Mouse (Mus musculus) left cerebral cortex, postnatal 4 days (tissue): ENCODE measurements around the gene Matn3. TPM values are rescaled to one million over a fixed set of nuclear protein-coding genes. Genes with fewer than 3 reads are reported as not detected.
A peak's percentile ranks its signal among the peaks of the same experiment; 100 is the strongest.
"Not testable (repeated sequence)": the region's sequence is repeated elsewhere in the genome, so short reads cannot be mapped to it uniquely, and the experiment has no call there.

Source experiments
- DNase-seq: peaks from one replicate; pipeline ENCODE4 v3.0.0-alpha.2; 2022
- intact Hi-C: fragments of 180-260 bp; cut with DNase I; formaldehyde crosslinking; loops from one replicate; pipeline ENCODE4 v1.15.1; 2025
- total RNA-seq, 2 experiments: library from RNA; stranded (reverse); gene quantifications; 2 replicates each; pipeline ENCODE4 v1.2.3; 2021

Matn3 gene
- total RNA-seq, 2 experiments from 2014 or later = 0.14 to 0.20 TPM

- intact Hi-C loops = no loop called here
- DNase-seq = no peak
These were observed 16.6 kb upstream of the Matn3 start for GRCm38 (mm10) chr12:8931083-8931482.

DNA sequence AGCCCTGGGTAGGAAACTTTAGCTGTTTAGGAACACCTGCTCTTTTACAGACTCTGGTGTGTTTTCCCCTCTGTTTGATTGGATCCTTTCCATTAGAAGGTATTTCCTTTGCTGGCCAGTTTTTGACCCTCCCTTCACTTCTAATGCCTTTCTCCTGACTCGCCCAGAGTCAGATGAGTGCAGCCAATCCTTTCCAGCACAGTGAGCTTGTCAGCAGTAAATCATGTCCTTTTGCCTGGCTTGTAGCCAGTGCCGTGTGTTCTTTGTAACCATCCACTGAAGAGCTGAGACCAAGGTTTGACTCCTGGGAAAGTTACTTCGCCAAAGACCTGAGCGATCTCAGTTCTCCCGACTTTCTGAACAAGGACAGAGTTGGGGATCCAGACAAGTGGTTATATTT lies 12.4 kb upstream of the Matn3 start:
- intact Hi-C loops = no loop called here
- no peak for DNase-seq

DNA sequence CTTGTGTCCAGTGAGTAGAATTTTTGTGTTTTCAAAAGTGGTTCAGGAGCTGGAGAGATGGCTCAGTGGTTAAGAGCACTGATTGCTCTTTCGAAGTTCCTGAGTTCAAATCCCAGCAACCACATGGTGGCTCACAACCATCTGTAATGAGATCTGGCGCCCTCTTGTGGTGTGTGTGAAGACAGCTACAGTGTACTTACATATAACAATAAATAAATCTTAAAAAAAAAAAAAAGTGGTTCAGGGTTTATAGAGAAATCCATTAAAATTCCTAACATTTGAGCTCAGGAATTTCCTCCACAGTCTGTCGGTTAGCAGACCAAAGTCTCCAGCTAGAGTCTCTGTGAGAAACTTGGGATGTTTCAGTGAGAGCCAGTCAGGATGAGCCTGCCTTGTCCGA lies 11.5 kb upstream of the Matn3 start:
- intact Hi-C loops = not testable (repeated sequence)
- peak; percentile 17 for DNase-seq

DNA sequence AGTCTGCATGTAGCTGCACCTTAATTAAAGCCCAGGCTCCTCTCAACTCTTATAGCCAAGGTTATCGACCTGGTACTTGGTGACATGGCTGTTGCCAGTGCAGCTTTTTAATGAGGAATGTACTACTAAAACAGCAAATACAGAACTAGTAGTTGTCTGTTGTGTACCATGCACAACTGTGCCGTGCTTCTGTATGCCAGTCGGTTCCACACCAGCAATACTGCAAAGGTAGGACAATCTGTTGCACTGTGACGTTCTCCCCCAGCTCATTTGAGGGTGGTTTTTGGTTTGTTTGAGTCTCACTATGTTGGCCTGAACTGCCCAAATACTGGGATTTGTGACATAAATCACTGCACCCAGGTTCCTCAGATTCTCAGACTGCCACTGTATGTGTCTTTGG lies 8.2 kb upstream of the Matn3 start:
- no peak for DNase-seq
- intact Hi-C loops = no loop called here

- no peak for DNase-seq
- intact Hi-C loops = no loop called here
These were observed 7.4 kb upstream of the Matn3 start for GRCm38 (mm10) chr12:8940011-8941005.

DNA sequence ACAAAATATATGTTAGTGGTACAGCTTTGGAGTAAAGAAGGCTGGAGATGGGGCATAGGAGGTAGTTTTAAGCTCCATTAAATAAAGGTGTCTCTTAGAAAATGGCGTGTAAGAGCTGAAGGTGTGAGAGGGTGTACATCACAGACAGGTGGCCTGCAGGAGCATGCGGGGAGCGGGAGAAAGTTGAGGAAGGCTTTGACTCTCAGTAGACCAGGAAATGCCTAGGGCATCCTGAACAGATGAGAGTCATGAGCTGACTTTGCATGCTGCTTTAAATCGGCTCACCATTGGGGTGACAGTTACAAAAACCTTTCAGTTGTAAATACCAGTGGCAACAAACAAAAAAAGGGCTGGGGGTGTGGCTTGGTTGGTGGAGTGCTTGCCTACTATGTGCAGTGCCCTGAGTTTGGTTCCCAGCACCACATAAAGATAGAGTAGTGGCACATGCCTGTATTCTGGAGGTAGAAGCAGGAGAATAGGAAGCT lies 6.6 kb upstream of the Matn3 start:
- intact Hi-C loops = no loop called here
- DNase-seq = no peak

- DNase-seq = no peak
- intact Hi-C loops = loop anchor here (2.0 kb wide), 1 partner anchor 73 kb away; no protein-coding TSS in a partner anchor
These were observed 5.9 kb upstream of the Matn3 start for GRCm38 (mm10) chr12:8941699-8942392.

DNA sequence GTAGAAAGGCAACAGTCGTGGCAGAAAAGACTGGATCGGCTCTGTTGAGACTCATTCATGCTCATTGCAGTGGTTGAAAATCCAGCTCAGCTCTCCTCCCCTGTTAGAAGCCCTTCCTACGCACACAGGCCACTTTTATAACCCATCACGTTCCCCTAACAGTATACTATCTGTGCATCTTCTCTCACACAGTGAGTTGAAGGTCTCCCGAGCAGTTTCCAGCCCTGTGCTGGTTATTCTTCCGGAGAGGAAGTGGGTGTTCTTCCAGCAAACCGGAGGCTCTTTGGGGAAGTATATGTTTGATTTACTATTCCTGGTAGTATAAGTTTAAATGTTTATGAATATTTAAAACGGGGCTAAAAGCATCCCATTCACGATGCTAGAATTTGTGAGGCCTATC lies 566 bp upstream of the Matn3 start:
- intact Hi-C loops = no loop called here

DNA sequence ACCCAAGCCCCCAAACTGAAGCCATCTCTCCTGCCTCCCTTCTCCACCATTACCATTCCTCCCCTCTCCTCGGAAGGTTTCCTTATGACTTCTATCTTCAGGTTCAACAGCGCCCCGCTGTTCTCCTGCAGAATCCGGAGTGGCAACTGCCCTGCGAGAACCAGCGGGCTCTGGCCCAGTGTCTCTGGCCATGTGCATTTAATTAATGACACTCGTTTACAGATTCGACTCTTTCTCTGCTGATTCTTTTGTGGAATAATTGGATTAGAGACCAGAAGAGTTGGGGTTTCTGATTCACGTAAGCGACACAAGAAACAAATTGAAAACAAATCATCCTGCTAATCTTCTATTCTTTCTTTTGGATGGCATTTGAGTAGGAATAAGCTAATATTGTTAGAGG lies 5.4 kb downstream of the Matn3 start:
- no peak for DNase-seq
- intact Hi-C loops = no loop called here

More for the DNA sequence above, 566 bp upstream of the Matn3 start:
- no peak for DNase-seq

- no peak for DNase-seq
- intact Hi-C loops = no loop called here
These were observed 6.4 kb downstream of the Matn3 start for GRCm38 (mm10) chr12:8954161-8954561.

- intact Hi-C loops = no loop called here
These were observed 14.0 kb downstream of the Matn3 start for GRCm38 (mm10) chr12:8961607-8962316.

GRCm38 (mm10) chr12:8969828-8970227 lies 22.1 kb downstream of the Matn3 start:
- intact Hi-C loops = no loop called here
- DNase-seq = no peak

More at GRCm38 (mm10) chr12:8961607-8962316, 14.0 kb downstream of the Matn3 start:
- DNase-seq = no peak

GRCm38 (mm10) chr12:8973820-8974465 lies 26.2 kb downstream of the Matn3 start, which contains the start of gene Wdr35:
Wdr35 (plus strand) TSS chr12:8973892.
- intact Hi-C loops = no loop called here

DNA sequence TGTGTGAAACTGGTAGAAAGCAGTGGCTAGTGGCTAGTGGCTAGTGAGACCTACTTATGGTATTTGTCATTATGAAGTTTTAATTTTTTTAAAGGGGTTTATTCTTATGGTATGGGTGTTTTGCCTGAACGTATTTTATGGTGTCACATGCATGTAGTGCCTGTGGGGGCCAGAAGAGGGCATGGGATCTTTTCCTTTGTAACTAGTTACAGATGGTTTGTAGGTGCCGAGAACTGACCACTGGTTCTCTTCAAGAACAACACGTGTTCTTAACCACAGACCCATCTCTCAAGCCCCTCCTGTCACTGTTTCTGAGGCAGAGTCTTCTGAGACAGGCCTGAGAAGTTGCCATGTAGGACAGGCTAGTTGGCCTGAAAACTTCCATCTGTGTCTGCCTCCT lies 27.3 kb downstream of the Matn3 start:
- intact Hi-C loops = no loop called here

More at GRCm38 (mm10) chr12:8973820-8974465, 26.2 kb downstream of the Matn3 start, which contains the start of gene Wdr35:
- DNase-seq = peak; percentile 94

GRCm38 (mm10) chr12:8993231-8993630 lies 45.5 kb downstream of the Matn3 start:
- DNase-seq = no peak
- intact Hi-C loops = loop anchor here (10.0 kb wide), 1 partner anchor 238 kb away; no protein-coding TSS in a partner anchor

More for the DNA sequence above, 27.3 kb downstream of the Matn3 start:
- no peak for DNase-seq

- no peak for DNase-seq
- intact Hi-C loops = loop anchor here (10.0 kb wide), 1 partner anchor 244 kb away; no protein-coding TSS in a partner anchor
These were observed 50.6 kb downstream of the Matn3 start for GRCm38 (mm10) chr12:8998318-8998717.

DNA sequence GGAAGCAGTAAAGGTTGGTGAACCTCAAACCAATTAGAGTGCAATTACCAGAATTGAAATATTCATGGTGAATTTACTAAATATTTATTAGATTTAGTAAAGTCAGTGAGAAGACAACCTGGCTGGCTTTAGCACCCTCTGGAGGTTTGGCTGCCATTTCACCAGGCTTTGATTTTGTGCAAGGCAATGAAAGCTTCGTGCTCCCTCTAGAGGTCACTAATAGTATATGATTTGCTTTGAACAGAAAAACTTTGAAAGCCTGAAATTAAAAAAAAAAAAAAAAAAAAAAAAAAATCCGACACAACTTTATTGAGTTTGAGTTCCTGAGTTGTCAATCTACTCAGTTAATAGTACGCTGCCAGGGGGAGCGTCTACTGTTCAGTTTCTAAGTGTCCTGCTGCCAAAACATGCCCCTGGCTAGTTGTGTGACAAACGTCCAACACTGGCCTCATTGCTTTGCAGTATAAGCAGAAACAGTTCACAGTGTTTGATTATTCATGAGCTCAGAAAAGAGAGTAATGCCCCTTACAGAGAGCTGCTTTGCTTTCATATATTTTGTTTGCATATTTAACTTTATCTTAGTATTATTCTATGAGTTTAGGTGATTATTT lies 54.4 kb downstream of the Matn3 start:
- intact Hi-C loops = loop anchor here (5.0 to 10.0 kb wide), 2 partner anchors 115 to 277 kb away; no protein-coding TSS in a partner anchor

GRCm38 (mm10) chr12:9007146-9007545 lies 59.4 kb downstream of the Matn3 start:
- intact Hi-C loops = loop anchor here (10.0 kb wide), 1 partner anchor 282 kb away; no protein-coding TSS in a partner anchor

More for the DNA sequence above, 54.4 kb downstream of the Matn3 start:
- DNase-seq = peak; percentile 61

DNA sequence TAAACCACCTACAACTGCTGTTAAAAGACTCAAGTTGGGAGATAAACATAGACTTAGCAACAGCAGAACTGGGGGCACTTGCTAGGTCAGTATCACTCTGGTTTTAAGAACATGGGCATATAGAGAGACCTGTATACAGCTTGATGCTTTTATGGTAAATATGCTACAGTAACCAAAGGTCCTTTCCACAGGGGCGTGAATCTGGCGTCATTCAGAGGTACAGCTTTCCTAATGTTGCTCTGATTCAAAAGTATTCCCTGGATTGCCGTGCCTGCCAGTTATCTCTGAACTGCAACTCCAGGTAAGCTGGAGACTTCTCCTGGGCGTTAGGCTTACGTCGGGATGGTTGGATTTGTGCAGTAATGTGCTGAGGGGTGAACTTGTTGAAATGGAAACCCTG lies 60.1 kb downstream of the Matn3 start:
- intact Hi-C loops = loop anchor here (10.0 kb wide), 1 partner anchor 283 kb away; no protein-coding TSS in a partner anchor
- DNase-seq = no peak

More at GRCm38 (mm10) chr12:9007146-9007545, 59.4 kb downstream of the Matn3 start:
- no peak for DNase-seq
